In genomic region chr9:98645750-98646149, GRCm38 (mm10) we compare ENCODE assay signal across 8 mouse cellular contexts. TPM values are rescaled to one million over a fixed set of nuclear protein-coding genes. Genes with fewer than 3 reads are reported as not detected.
DNase-seq lines count a peak whose midpoint lies in the region; ATAC-seq and TF ChIP-seq lines count a peak whose summit lies in the region.

No protein-coding gene starts in this region.

- WGBS in heart, embryonic 11.5 days (ENCODE audit: insufficient replicate concordance), result 31% methylated on average over 4 of the region's 4 CpGs
- 4% methylated on average over 4 of the region's 4 CpGs for WGBS in cerebellum, adult 2 months
- 25% methylated on average over 4 of the region's 4 CpGs for WGBS in intestine, embryonic 14.5 days
- WGBS in midbrain, embryonic 12.5 days, result 33% methylated on average over 4 of the region's 4 CpGs
- 27% methylated on average over 4 of the region's 4 CpGs for WGBS in stomach, embryonic 15.5 days

- no peaks in the 10 kb centered on the region for H3K27me3 ChIP-seq in heart, embryonic 11.5 days (ENCODE audit: control insufficient read depth, insufficient read depth, low read length)
- no peaks in the 10 kb centered on the region for H3K27me3 ChIP-seq in cerebellum, adult 2 months (ENCODE audit: control insufficient read depth, insufficient read depth, low read length)
- no peaks in the 10 kb centered on the region for H3K27me3 ChIP-seq in intestine, embryonic 14.5 days (replicated peaks; ENCODE audit: control insufficient read depth, insufficient read depth, low read length)
- peaks cover 25% of the 10 kb centered on the region for H3K27me3 ChIP-seq in midbrain, embryonic 12.5 days
- H3K27me3 ChIP-seq in stomach, embryonic 15.5 days (replicated peaks), result no peaks in the 10 kb centered on the region

- no peak overlapping the region for H3K4me3 ChIP-seq in heart, embryonic 11.5 days (ENCODE audit: low read depth, low read length)
- no peak overlapping the region for H3K4me3 ChIP-seq in cerebellum, adult 2 months (replicated peaks; ENCODE audit: insufficient read depth, low read depth, low read length)
- H3K4me3 ChIP-seq in intestine, embryonic 14.5 days (ENCODE audit: low read depth, low read length), result no peak overlapping the region
- H3K4me3 ChIP-seq in left cerebral cortex, adult 2 months, result no peak overlapping the region
- H3K4me3 ChIP-seq in midbrain, embryonic 12.5 days, result no peak overlapping the region
- no peak overlapping the region for H3K4me3 ChIP-seq in stomach, embryonic 15.5 days (replicated peaks)

- no peaks in the 10 kb centered on the region for H3K9me3 ChIP-seq in heart, embryonic 11.5 days (replicated peaks; ENCODE audit: control insufficient read depth, low read length)
- H3K9me3 ChIP-seq in intestine, embryonic 14.5 days (ENCODE audit: control insufficient read depth, low read length), result no peaks in the 10 kb centered on the region
- H3K9me3 ChIP-seq in midbrain, embryonic 12.5 days, result no peaks in the 10 kb centered on the region
- no peaks in the 10 kb centered on the region for H3K9me3 ChIP-seq in stomach, embryonic 15.5 days

- no peak overlapping the region for H3K9ac ChIP-seq in heart, embryonic 11.5 days (ENCODE audit: low read depth, low read length)
- no peak overlapping the region for H3K9ac ChIP-seq in intestine, embryonic 14.5 days (ENCODE audit: low read length)
- H3K9ac ChIP-seq in midbrain, embryonic 12.5 days (replicated peaks), result no peak overlapping the region
- H3K9ac ChIP-seq in stomach, embryonic 15.5 days, result no peak overlapping the region

- no peak overlapping the region for H3K4me2 ChIP-seq in heart, embryonic 11.5 days
- no peak overlapping the region for H3K4me2 ChIP-seq in intestine, embryonic 14.5 days (ENCODE audit: low read length)
- no peak overlapping the region for H3K4me2 ChIP-seq in midbrain, embryonic 12.5 days (replicated peaks)
- H3K4me2 ChIP-seq in stomach, embryonic 15.5 days, result no peak overlapping the region

- peak; percentile 63; the same call in 1 of the 2 replicates for TF ChIP-seq CTCF in cerebellum, adult 2 months (IDR thresholded peaks at IDR 0.05; ENCODE audit: borderline replicate concordance, insufficient read depth, low read depth, low read length)
- TF ChIP-seq CTCF in left cerebral cortex, adult 2 months (IDR thresholded peaks at IDR 0.05), result peak; percentile 95

- intact Hi-C loops in left cerebral cortex, adult 2 months (cut with DNase I), result loop anchor here (1.0 to 5.0 kb wide), 2 partner anchors 164 to 317 kb away; no protein-coding TSS in a partner anchor

- peak; percentile 62 to 78 for DNase-seq in heart, adult 18-20 months
- peak; percentile 14 to 25 for DNase-seq in cerebellum, adult 2 months
- peak; percentile 79 for DNase-seq in forelimb bud, embryonic 11.5 days (ENCODE audit: low read depth, low spot score)
- DNase-seq in intestine, embryonic 14.5 days (ENCODE audit: low spot score), result peak; percentile 77
- DNase-seq in left cerebral cortex, adult 2 months (ENCODE audit: extremely low spot score in 1 of 2, low spot score in 2 of 2), result peak; percentile 71 to 76

- no peaks in the 10 kb centered on the region for H3K36me3 ChIP-seq in heart, embryonic 11.5 days (ENCODE audit: control insufficient read depth, insufficient read depth, low read length)
- no peaks in the 10 kb centered on the region for H3K36me3 ChIP-seq in intestine, embryonic 14.5 days (ENCODE audit: control insufficient read depth, insufficient read depth, low read length)
- no peaks in the 10 kb centered on the region for H3K36me3 ChIP-seq in midbrain, embryonic 12.5 days
- H3K36me3 ChIP-seq in stomach, embryonic 15.5 days, result no peaks in the 10 kb centered on the region

- no peak overlapping the region for H3K27ac ChIP-seq in heart, embryonic 11.5 days (ENCODE audit: low read depth, low read length)
- H3K27ac ChIP-seq in cerebellum, adult 2 months (ENCODE audit: insufficient read depth, low read length), result no peak overlapping the region
- H3K27ac ChIP-seq in intestine, embryonic 14.5 days (ENCODE audit: low read depth), result no peak overlapping the region
- H3K27ac ChIP-seq in left cerebral cortex, adult 2 months, result no peak overlapping the region
- H3K27ac ChIP-seq in midbrain, embryonic 12.5 days (replicated peaks), result no peak overlapping the region
- H3K27ac ChIP-seq in stomach, embryonic 15.5 days, result no peak overlapping the region

- no peak for ATAC-seq in heart, embryonic 11.5 days (replicated peaks; ENCODE audit: insufficient number of reproducible peaks, low FRiP score, low TSS enrichment)
- ATAC-seq in intestine, embryonic 14.5 days (replicated peaks; ENCODE audit: low FRiP score, low TSS enrichment, low read depth), result 0 out of 2 replicates have a peak, but pooled peaks have one; percentile 38
- peak; percentile 65; the same call in 1 of the 2 replicates for ATAC-seq in midbrain, embryonic 12.5 days (ENCODE audit: low FRiP score, low read depth)
- peak; percentile 36; the same call in 1 of the 2 replicates for ATAC-seq in stomach, embryonic 15.5 days (ENCODE audit: insufficient read depth, low FRiP score, low read depth)

- no peak for TF ChIP-seq POLR2A in cerebellum, adult 2 months (IDR thresholded peaks at IDR 0.05; ENCODE audit: borderline replicate concordance, insufficient read depth, low read length)

- no peaks in the 10 kb centered on the region for H3K4me1 ChIP-seq in heart, embryonic 11.5 days (ENCODE audit: control insufficient read depth, insufficient read depth, low read length)
- H3K4me1 ChIP-seq in cerebellum, adult 2 months (ENCODE audit: control insufficient read depth, insufficient read depth, low read length), result no peaks in the 10 kb centered on the region
- no peaks in the 10 kb centered on the region for H3K4me1 ChIP-seq in intestine, embryonic 14.5 days (replicated peaks; ENCODE audit: control insufficient read depth, insufficient read depth, low read length)
- no peaks in the 10 kb centered on the region for H3K4me1 ChIP-seq in midbrain, embryonic 12.5 days
- H3K4me1 ChIP-seq in stomach, embryonic 15.5 days, result 0 out of 2 replicates have a peak, but pooled peaks cover 2% of the 10 kb centered on the region

RNA-seq across cellular contexts. Expression of gene Mrps22, which starts 44.3 kb away (rescaled TPM):
- 10 to 100 TPM; 33.3 to 34.4 TPM for total RNA-seq in heart, adult 18-20 months (2021)
- polyA plus RNA-seq in heart, embryonic 11.5 days (2014; fragmentation: Nextera tagmentation; extraction: Ambion mirVana), result 65.4 and 66.5 TPM in 2 replicates
- 31.5 and 32.1 TPM in 2 replicates for polyA plus RNA-seq in cerebellum, adult 2 months (2012; rRNA removed)
- polyA plus RNA-seq in intestine, embryonic 14.5 days (2014; fragmentation: Nextera tagmentation; extraction: Ambion mirVana), result 57.6 and 58.1 TPM in 2 replicates
- 10 to 100 TPM; 27.7 to 28.0 TPM for total RNA-seq in left cerebral cortex, adult 2 months (2021)
- polyA plus RNA-seq in midbrain, embryonic 12.5 days (2016; fragmentation: Nextera tagmentation; extraction: Ambion mirVana), result 62.5 and 64.8 TPM in 2 replicates
- 53.5 and 59.6 TPM in 2 replicates for polyA plus RNA-seq in stomach, embryonic 15.5 days (2015; fragmentation: Nextera tagmentation; extraction: Ambion mirVana)

Comparison
In these comparisons a context has a peak if more than half of its experiments do, and no peak if none do; other contexts are left out.
1. DNase-seq: peak in every context shown above with its lines; median percentile 79 in forelimb bud, embryonic 11.5 days; 77 in intestine, embryonic 14.5 days; 74 in left cerebral cortex, adult 2 months; 70 in heart, adult 18-20 months; 20 in cerebellum, adult 2 months.